Mouse (Mus musculus) gastrocnemius, adult 8-10 months (tissue): ENCODE data around the gene Zfp729a. TPM values are rescaled to one million over a fixed set of nuclear protein-coding genes. Genes with fewer than 3 reads are reported as not detected.
A peak's percentile ranks its signal among the peaks of the same experiment; 100 is the strongest.
"Not testable (repeated sequence)": the region's sequence is repeated elsewhere in the genome, so short reads cannot be mapped to it uniquely, and the experiment has no call there.

Experiments used
- DNase-seq, 2 experiments: peaks; one replicate each; pipeline ENCODE4 v3.0.0; 2022; ENCODE audit warnings: low spot score in 2 of 2
- total RNA-seq, 4 experiments: library from RNA; stranded (reverse); gene quantifications; 2 replicates each; pipeline ENCODE4 v1.2.4; 2022

The Zfp729a gene
- 1 to 10 TPM; 2.1 to 3.6 (median 2.7) TPM for total RNA-seq

DNA sequence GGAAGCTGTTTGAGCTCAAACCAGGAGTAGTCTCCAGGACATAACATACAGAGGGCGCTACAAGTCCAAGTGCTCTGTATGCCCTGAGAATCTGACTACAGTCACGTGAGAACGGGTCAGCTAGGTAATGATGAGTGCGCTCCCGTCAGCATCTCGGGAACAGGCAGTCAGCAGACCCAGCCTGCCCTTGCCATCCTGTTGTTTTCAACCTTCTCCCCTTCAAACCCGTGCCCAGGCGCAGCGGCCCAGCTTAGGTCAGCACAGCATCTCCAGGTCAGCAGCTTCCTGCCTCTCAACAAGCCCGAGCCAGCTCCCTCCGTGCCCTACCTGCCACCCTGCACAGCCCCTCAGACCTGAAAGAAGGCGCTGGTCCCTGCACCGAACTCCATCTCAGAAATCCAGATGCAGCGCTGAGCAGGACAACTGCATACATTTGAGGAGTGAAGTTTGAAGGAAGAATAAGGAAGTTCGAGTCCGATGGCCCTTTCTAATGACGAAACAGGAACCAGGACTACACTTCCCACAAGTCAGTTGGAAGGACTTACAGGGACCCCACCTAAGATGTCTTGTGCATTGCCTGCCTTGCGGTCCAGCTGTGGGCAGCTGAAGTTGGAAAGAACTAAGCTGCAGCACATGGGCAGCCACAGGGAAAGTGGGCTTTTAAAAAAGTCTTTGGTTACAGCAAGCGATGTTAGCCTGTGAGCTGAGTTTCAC lies at the start of gene Zfp729a, which contains the start of gene Gm49345:
Gene Zfp729a (minus strand): TSS at position 498 of the 714 bp plus-strand sequence.
Gene Gm49345 (minus strand): TSS at position 476 of the 714 bp plus-strand sequence.
- DNase-seq: peak; percentile 70 to 72

DNA sequence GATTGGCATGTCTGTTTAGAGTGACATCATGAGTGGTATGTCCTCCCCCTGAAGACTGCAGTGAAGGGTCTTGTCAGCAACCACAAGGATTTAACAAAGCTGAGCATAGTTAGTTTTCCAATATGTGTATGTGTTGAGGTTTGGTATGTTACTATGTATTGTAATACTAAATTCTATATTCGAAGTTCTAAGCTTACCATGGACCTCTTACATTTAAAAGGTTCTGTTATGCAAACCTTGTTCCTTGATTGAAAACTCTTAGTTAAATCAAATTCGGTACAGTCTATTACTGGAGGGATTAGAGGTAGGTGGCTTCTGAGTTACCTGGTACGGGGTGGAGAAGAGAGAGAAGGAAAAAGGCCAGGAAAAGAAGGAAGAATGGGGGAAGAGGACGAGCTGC lies 49.4 kb upstream of the Zfp729a start, which contains the start of gene Zfp738:
Gene Zfp738 (minus strand): TSS at position 101 of the 400 bp plus-strand sequence.
- no peak for DNase-seq

DNA sequence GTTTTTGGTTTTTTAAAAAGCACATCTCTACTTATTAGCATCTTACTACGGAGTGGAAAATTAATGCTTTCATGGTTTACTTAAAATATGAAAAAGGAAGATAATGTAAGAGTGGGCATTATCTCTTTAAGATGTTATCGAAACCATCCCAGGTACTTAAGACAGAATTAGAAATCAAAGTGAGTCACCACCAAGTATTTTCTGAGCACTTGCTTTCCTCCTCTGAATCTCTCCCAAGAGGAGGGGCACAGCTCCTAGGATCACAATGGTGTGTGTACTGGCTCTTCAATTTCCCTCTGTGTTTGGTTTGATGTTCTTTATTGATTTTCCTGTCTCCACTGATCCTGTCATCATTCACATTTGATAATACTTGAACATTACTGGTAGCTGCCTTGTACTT lies 46.2 kb upstream of the Zfp729a start:
- DNase-seq: not testable (repeated sequence)

DNA sequence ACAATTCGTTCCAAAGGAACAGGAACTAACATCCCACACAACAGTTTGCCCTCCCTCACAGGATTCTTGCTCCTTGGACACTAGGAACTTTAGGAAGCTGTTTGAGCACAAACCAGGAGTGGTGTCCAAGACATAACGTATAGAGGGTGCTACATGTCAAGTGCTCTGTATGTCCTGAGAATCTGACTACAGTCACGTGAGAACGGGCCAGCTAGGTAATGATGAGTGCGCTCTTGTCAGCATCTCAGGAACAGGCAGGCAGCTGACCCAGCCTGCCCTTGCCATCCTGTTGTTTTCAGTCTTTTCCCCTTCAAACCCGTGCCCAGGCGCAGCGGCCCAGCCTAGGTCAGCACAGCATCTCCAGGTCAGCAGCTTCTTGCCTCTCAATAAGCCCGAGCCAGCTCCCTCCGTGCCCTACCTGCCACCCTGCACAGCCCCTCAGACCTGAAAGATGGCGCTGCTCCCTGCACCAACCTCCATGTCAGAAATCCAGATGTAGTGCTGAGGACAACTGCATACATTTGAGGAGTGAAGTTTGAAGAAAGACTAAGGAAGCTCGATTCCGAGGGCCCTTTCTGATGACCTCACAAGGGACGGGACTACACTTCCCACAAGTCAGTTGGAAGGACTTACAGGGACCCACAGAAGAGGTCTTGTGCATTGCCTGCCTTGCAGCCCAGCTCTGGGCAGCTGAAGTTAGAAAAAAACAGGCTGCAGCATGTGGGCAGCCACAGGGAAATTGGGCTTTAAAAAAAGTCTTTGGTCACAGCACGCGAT lies 45.6 kb upstream of the Zfp729a start:
- DNase-seq: peak; percentile 60 to 68

DNA sequence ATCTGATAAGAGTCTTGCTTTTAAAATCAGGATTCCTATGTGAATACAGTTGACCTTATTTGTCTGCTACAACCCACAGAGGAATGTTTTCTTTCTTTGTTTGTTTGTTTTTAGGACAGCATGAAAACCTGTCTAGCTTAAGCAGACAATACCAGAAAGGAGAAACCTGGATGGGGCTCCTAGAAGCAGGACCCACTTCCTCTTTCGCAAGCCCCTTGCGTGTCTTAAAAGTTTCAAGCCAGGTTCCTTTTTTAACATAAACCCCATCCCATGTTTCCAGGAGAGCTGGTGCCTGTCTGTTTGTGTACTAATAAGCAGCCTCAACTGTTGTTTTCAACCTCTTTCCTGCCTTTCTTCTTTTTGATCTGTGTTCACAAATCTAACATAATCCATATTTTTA lies 37.3 kb upstream of the Zfp729a start:
- DNase-seq: no peak

DNA sequence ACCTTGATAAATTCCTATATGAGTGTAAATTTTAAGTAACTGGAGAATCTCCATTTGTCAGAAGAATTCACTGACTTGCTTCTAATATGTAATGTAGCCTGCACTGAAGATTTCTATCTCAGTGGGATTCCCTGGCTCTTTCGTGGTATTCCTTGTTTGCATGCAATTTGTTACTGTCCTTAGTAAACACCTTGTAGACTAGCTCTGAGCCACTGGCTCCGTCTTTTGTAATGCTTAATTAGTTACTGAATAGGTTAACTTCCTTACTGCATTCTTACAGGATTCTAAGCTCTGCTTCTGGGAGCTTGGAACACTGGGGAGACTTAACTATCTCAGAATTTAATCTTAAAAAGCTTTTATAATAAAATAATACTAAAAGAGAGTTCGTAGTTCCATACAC lies 14.9 kb upstream of the Zfp729a start:
- no peak for DNase-seq

DNA sequence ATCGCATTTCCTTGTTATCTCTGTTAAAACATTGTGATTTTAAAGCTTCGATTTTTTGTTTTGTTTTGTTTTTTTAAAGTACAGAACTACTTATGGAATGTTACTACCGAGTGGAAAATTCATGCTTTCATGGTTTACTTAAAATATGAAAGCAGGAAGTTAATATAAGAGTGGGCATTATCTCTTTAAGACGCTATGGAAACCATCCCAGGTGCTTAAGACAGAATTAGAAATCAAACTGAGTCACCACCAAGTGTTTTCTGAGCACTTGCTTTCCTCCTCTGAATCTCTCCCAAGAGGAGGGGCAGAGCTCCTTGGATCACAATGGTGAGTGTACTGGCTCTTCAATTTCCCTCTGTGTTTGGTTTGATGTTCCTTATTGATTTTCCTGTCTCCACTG lies 27.5 kb downstream of the Zfp729a start:
- DNase-seq: no peak

DNA sequence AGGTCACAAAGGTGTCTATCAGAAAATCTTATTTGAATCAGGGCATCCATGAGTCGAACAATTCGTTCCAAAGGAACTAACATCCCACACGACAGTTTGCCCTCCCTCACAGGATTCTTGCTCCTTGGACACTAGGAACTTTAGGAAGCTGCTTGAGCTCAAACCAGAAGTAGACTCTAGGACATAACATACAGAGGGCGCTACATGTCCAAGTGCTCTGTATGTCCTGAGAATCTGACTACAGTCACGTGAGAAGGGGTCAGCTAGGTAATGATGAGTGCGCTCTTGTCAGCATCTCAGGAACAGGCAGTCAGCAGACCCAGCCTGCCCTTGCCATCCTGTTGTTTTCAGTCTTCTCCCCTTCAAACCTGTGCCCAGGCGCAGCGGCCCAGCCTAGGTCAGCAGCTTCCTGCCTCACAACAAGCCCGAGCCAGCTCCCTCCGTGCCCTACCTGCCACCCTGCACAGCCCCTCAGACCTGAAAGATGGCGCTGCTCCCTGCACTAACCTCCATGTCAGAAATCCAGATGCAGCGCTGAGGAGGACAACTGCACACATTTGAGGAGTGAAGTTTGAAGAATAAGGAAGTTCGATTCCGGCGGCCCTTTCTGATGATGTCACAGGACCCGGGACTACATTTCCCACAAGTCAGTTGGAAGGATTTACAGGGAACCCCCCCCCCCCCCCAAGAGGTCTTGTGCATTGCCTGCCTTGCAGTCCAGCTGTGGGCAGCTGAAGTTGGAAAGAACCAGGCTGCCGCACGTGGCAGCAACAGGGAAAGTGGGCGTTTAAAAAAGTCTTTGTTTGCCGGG lies 28.3 kb downstream of the Zfp729a start, which contains the start of gene Zfp729b:
Gene Zfp729b (minus strand): TSS at position 642 of the 811 bp plus-strand sequence.
- DNase-seq: peak; percentile 72 to 77

DNA sequence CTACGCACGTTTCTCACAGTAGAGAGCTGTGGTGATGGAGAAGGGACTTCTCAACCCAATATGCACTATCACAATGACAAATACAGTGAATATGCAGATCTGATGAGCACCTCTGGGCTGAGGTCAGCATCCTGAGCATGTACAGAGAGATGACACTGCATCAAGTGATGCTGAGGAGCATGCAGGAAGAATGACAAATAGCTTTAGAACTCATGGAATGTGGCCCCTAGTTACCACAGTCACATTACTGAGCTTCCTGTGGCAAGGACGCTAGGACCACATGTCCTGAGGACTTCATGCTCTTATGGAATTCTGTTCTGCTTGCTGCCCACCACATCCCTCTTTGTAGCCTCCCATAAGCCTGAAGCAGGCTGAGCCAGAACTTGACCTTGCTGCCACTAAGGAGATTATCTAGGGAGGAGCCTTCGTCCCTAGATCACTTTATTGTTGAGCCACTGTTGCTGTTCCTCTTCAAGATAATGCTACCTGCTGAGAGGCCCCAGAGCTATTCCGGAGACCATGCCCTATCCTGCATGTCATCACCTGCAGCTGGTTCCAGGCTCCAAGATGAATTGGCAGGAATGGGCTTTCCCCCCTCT lies 64.9 kb downstream of the Zfp729a start:
- DNase-seq: no peak

Other genes with a start within 250 kb of the Zfp729a start
- gene Zfp429, start 238.0 kb downstream of the Zfp729a start, total RNA-seq: 1 to 10 TPM in 2 of 4 experiments, under 1 TPM in 2; 0.88 to 1.3 (median 1.1) TPM
- 1 to 10 TPM in 1 of 4 experiments, under 1 TPM in 3; 0.22 to 1.7 (median 0.53) TPM for gene Zfp459, start 216.4 kb downstream of the Zfp729a start, total RNA-seq
- 1 to 10 TPM; 7.1 to 8.5 (median 8.2) TPM for gene Zfp874a, start 186.2 kb downstream of the Zfp729a start, total RNA-seq
- 10 to 100 TPM; 11.1 to 16.0 (median 13.9) TPM for gene Zfp874b, start 153.5 kb downstream of the Zfp729a start, total RNA-seq
- 1 to 10 TPM; 2.9 to 3.5 (median 3.1) TPM for gene Zfp58, start 137.2 kb downstream of the Zfp729a start, total RNA-seq
- gene Gm26965, start 111.6 kb downstream of the Zfp729a start, total RNA-seq: under 1 TPM in 3 of 4 experiments, not detected in 1; 0.39 to 0.94 (median 0.58) TPM
- 1 to 10 TPM; 3.2 to 4.6 (median 4.3) TPM for gene Zfp87, start 111.6 kb downstream of the Zfp729a start, total RNA-seq
- gene Zfp748, start 84.0 kb downstream of the Zfp729a start, total RNA-seq: 1 to 10 TPM; 2.1 to 2.7 (median 2.3) TPM
- gene Zfp729b, start 28.1 kb downstream of the Zfp729a start, total RNA-seq: 1 to 10 TPM; 2.4 to 3.6 (median 3.3) TPM
- gene Gm49345, start within 50 bp of the Zfp729a start, total RNA-seq: 1 to 10 TPM in 1 of 4 experiments, under 1 TPM in 3; 0.64 to 1.5 (median 0.87) TPM
- 1 to 10 TPM; 3.1 to 4.8 (median 3.6) TPM for gene Zfp738, start 49.3 kb upstream of the Zfp729a start, total RNA-seq
- 1 to 10 TPM; 5.6 to 6.2 (median 5.6) TPM for gene Zfp65, start 91.4 kb upstream of the Zfp729a start, total RNA-seq
- 1 to 10 TPM; 2.3 to 3.3 (median 2.9) TPM for gene Zfp85, start 117.4 kb upstream of the Zfp729a start, total RNA-seq
- 1 to 10 TPM; 3.7 to 5.5 (median 4.4) TPM for gene Zfp493, start 141.9 kb upstream of the Zfp729a start, total RNA-seq
- 1 to 10 TPM; 1.3 to 2.0 (median 1.6) TPM for gene Zfp273, start 175.9 kb upstream of the Zfp729a start, total RNA-seq
- 1 to 10 TPM in 3 of 4 experiments, under 1 TPM in 1; 0.59 to 2.0 (median 1.4) TPM for gene Gm10037, start 193.3 kb upstream of the Zfp729a start, total RNA-seq
- not detected for gene BC048507, start 225.5 kb upstream of the Zfp729a start, total RNA-seq